Mouse (Mus musculus): ENCODE data around the gene Aldh3a1.

DNA sequence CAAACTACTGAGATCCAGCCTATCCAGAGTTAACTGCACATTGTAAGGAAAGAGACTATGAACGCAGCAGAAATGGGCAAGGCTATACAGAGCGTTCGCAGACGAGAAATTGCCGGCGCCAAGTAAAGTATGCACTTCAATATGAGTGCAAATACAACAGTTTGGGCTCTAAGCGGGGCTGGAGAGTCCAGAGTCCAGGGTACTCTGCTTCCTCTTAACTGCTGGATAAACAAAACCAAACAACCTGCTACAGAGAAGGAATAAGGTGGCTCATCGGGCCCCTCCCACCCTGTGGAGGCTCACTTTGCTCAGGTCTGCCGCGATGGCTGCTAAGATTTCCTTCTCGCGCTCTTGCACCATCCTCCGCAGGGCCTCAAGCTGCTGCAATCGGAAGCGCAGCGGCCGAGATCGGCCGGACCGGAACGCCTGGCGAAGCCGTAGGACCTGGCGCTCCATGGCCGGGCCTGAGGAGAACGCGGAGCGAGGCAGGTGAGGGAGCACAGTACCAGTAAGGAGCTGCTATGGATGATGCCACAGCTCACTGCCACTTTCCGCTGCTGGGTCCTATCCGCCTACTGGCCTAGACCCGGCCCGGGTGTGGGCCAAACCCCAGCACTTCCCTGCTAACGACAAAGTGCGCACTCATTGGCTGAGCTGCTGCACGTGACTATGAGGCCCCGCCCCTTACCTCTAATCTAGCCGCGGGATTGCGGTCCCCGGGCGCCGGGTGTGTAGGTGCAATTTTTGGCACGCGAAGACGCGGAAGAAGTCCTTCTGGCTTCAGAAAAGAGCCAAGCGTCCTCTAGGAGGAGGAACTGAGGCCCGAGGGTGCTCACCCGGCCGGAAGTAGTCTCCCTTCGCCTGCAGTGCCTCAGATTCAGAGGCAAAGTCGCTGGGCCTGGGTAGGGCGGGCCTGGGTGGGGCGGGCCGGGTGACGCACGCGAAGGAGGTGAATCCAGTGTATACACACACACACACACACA, 59.5 kb downstream of the Aldh3a1 start, which contains the start of gene Aldh3a2:
- TF ChIP-seq CTCF (IDR thresholded peaks at IDR 0.05; ENCODE audit: low read depth): no peak
- TF ChIP-seq EP300 (IDR thresholded peaks at IDR 0.05; ENCODE audit: low read depth): no peak; the same call in 1 of the 2 replicates

Measured in liver, postnatal 0 days (tissue).